Mouse (Mus musculus) spleen, adult 2 months (tissue): ENCODE measurements around the gene Plcb1.

Source experiments
- CTCF ChIP-seq: fragments of 200-500 bp; IDR thresholded peaks from 2 replicates; pipeline ENCODE4 v1.5.1; 2011; ENCODE audit warnings: mild to moderate bottlenecking, inconsistent platforms; ENCODE audit not compliant: insufficient read depth, insufficient read length, insufficient replicate concordance; ENCODE audit errors: extremely low read depth
- POLR2A ChIP-seq: fragments of 200-500 bp; IDR thresholded peaks from 2 replicates; pipeline ENCODE4 v1.6.1; 2011; ENCODE audit warnings: low read depth, low read length, inconsistent platforms

GRCm38 (mm10) chr2:135302483-135302882, 516.6 kb downstream of the Plcb1 start:
- TF ChIP-seq POLR2A (no peak), CTCF (no peak)
